Mouse (Mus musculus) testis, adult 2 months (tissue): ENCODE measurements around the gene Rps26.
"Not testable (repeated sequence)": the region's sequence is repeated elsewhere in the genome, so short reads cannot be mapped to it uniquely, and the experiment has no call there.

ENCODE experiments used
- CTCF ChIP-seq: fragments of 200-500 bp; IDR thresholded peaks from 2 replicates; pipeline ENCODE4 v1.5.1; 2012; ENCODE audit warnings: low read depth, mild to moderate bottlenecking, inconsistent platforms, low read length, moderate library complexity; ENCODE audit not compliant: control insufficient read depth, insufficient read depth, insufficient replicate concordance
- POLR2A ChIP-seq: fragments of 200-500 bp; IDR thresholded peaks from 2 replicates; pipeline ENCODE4 v1.6.1; 2012; ENCODE audit warnings: low read depth, mild to moderate bottlenecking, inconsistent platforms, low read length, moderate library complexity; ENCODE audit not compliant: control insufficient read depth

DNA sequence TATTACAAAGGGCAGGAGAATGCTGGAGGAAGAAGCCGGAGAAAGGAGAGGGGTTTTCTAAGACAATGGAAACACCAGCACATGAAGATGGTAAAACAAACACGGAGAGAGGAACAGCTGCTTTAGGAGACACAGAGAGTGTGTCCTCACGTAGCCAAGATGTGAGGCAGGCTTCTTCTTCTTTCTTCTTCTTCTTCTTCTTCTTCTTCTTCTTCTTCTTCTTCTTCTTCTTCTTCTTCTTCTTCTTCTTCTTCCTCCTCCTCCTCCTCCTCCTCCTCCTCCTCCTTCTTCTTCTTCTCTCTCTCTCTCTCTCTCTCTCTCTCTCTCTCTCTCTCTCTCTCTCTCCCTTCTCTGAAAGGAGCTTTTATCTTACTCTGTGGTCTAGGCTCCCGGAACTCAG, 12.7 kb downstream of the Rps26 start:
- TF ChIP-seq POLR2A, CTCF: not testable (repeated sequence)
